Mouse (Mus musculus) bone marrow macrophage, adult 2 months (primary cell): ENCODE measurements around the gene Gm7030. TPM values are rescaled to one million over a fixed set of nuclear protein-coding genes. Genes with fewer than 3 reads are reported as not detected.
A peak's percentile ranks its signal among the peaks of the same experiment; 100 is the strongest.
"Not testable (repeated sequence)": the region's sequence is repeated elsewhere in the genome, so short reads cannot be mapped to it uniquely, and the experiment has no call there.

Experiments used
- H3K27ac ChIP-seq: 2 replicates; pipeline ENCODE4 v1.5.1; 2012; ENCODE audit warnings: low read depth, low read length; ENCODE audit not compliant: insufficient read depth
- H3K4me1 ChIP-seq: 2 replicates; pipeline ENCODE4 v1.6.1; 2012; ENCODE audit warnings: low read length; ENCODE audit not compliant: control insufficient read depth, insufficient read depth
- H3K4me3 ChIP-seq: 2 replicates; pipeline ENCODE4 v1.5.1; 2012; ENCODE audit warnings: mild to moderate bottlenecking, low read length, moderate library complexity; ENCODE audit not compliant: insufficient read depth
- CTCF ChIP-seq: IDR thresholded peaks from 2 replicates; pipeline ENCODE4 v1.5.1; 2012; ENCODE audit warnings: low read depth, mild to moderate bottlenecking, low read length, moderate library complexity
- POLR2A ChIP-seq: IDR thresholded peaks from 2 replicates; pipeline ENCODE4 v1.6.1; 2012; ENCODE audit warnings: mild to moderate bottlenecking, low read depth, low read length, borderline replicate concordance
- polyA plus RNA-seq: library from polyadenylated mRNA; stranded (reverse); fragments of >200 nt; gene quantifications from 2 replicates; pipeline ENCODE4 v1.2.4, GENCODE M21; 2012; ENCODE audit not compliant: missing spikeins, insufficient read depth, insufficient read length

Gm7030 gene
- polyA plus RNA-seq, 1 experiment, result not detected

GRCm38 (mm10) chr17:36083870-36084451 is 45.3 kb downstream of the Gm7030 start:
- H3K4me1 ChIP-seq, result no peaks in the 10 kb centered on the region
- no peak overlapping the region for H3K27ac ChIP-seq
- H3K4me3 ChIP-seq, result peak overlapping the region; percentile 79
- TF ChIP-seq POLR2A (no peak), CTCF (no peak)

- H3K4me1 ChIP-seq, result no peaks in the 10 kb centered on the region
- no peak overlapping the region for H3K27ac ChIP-seq
- TF ChIP-seq CTCF (no peak), POLR2A (no peak)
- H3K4me3 ChIP-seq, result peak overlapping the region; percentile 79
Measured at GRCm38 (mm10) chr17:36083266-36083869, 45.9 kb downstream of the Gm7030 start.

GRCm38 (mm10) chr17:36082519-36083232 is 46.5 kb downstream of the Gm7030 start:
- H3K4me1 ChIP-seq, result not testable (repeated sequence)
- peak overlapping the region; percentile 79; the same call in 1 of the 2 replicates for H3K4me3 ChIP-seq

DNA sequence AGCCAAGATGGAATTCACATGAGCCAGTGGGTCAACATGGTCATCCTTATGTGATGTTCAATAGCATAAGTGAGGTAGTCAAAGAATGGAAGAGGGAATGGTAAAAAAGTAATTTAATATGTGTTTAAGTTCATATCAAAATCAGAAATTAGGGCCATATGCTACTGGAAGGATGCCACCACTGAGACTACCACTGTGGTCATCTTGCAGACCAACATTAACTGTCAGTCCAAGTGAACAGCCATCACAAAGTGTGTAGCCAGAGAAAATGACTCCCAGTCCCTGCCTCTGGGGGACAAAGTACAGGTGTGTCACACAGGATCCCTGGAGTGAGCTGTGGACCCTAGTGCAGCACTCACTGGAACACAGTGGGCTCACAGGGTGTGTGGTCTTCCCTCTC is 47.3 kb downstream of the Gm7030 start:
- not testable (repeated sequence) for H3K4me1 ChIP-seq, H3K27ac ChIP-seq

More at GRCm38 (mm10) chr17:36082519-36083232, 46.5 kb downstream of the Gm7030 start:
- H3K27ac ChIP-seq, result not testable (repeated sequence)

DNA sequence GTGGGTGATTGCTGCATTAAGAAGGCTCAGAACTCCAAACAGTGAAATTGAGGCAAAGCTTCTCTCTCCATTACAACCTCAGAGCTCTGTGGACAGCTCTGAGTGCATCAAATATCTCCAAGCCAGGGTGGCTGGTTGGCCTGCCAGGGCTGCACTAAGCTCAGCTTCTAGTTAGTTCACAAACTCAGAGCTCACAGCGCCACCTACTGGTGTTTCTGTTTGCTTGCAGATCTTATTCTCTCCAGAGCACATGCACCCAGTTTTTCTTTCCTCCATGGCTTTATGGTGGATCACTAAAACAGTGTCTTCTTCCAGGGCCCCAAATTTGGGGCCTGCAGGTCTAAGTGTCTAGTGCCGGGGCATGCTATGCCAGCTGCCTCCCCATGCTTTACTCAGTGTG is 68.4 kb downstream of the Gm7030 start:
- no peaks in the 10 kb centered on the region for H3K4me1 ChIP-seq
- TF ChIP-seq CTCF (peak; percentile 53), POLR2A (no peak)
- H3K27ac ChIP-seq, result no peak overlapping the region
- no peak overlapping the region for H3K4me3 ChIP-seq

More for the DNA sequence above, 47.3 kb downstream of the Gm7030 start:
- not testable (repeated sequence) for H3K4me3 ChIP-seq

Other genes with a start within 250 kb of the Gm7030 start
- 57.5 and 77.6 TPM in 2 replicates for gene Dhx16, start 249.6 kb downstream of the Gm7030 start, polyA plus RNA-seq
- 36.9 and 39.3 TPM in 2 replicates for gene 2310061I04Rik, start 232.0 kb downstream of the Gm7030 start, polyA plus RNA-seq
- 22.7 and 23.8 TPM in 2 replicates for gene Atat1, start 219.3 kb downstream of the Gm7030 start, polyA plus RNA-seq
- 21.0 and 29.4 TPM in 2 replicates for gene Mrps18b, start 213.0 kb downstream of the Gm7030 start, polyA plus RNA-seq
- gene Ppp1r10, start 213.0 kb downstream of the Gm7030 start, polyA plus RNA-seq, result 36.0 and 46.0 TPM in 2 replicates
- 96.1 and 104 TPM in 2 replicates for gene Abcf1, start 159.7 kb downstream of the Gm7030 start, polyA plus RNA-seq
- gene Gnl1, start 149.6 kb downstream of the Gm7030 start, polyA plus RNA-seq, result 27.7 and 28.1 TPM in 2 replicates
- 15.6 and 19.5 TPM in 2 replicates for gene Prr3, start 149.2 kb downstream of the Gm7030 start, polyA plus RNA-seq
- gene H2-T24, start 108.9 kb downstream of the Gm7030 start, polyA plus RNA-seq, result 52.2 and 56.0 TPM in 2 replicates
- 351 and 364 TPM in 2 replicates for gene H2-T23, start 96.6 kb downstream of the Gm7030 start, polyA plus RNA-seq
- gene H2-T22, start 86.7 kb downstream of the Gm7030 start, polyA plus RNA-seq, result 89.0 and 112 TPM in 2 replicates
- 0.72 TPM in 1 of 2 replicates, not detected in the other for gene Gm6034, start 86.5 kb downstream of the Gm7030 start, polyA plus RNA-seq
- gene Gm11127, start 71.1 kb downstream of the Gm7030 start, polyA plus RNA-seq, result not detected in 2 replicates
- 1.1 and 1.8 TPM in 2 replicates for gene Gm19684, start 7.7 kb downstream of the Gm7030 start, polyA plus RNA-seq
- gene Gm8909, start 39.1 kb upstream of the Gm7030 start, polyA plus RNA-seq, result 3.6 TPM in 1 of 2 replicates, not detected in the other
- 0.60 TPM in 1 of 2 replicates, not detected in the other for gene H2-T3, start 60.9 kb upstream of the Gm7030 start, polyA plus RNA-seq
- 69.5 and 84.4 TPM in 2 replicates for gene Rpp21, start 128.6 kb upstream of the Gm7030 start, polyA plus RNA-seq
- gene Trim39, start 142.8 kb upstream of the Gm7030 start, polyA plus RNA-seq, result 14.5 and 14.8 TPM in 2 replicates
- gene H2-M10.2, start 157.1 kb upstream of the Gm7030 start, polyA plus RNA-seq, result not detected in 2 replicates
- gene H2-M10.1, start 196.7 kb upstream of the Gm7030 start, polyA plus RNA-seq, result not detected in 2 replicates
- gene H2-M10.3, start 239.0 kb upstream of the Gm7030 start, polyA plus RNA-seq, result not detected in 2 replicates